Mouse (Mus musculus) left cerebral cortex, postnatal 10 days (tissue): ENCODE results near the gene Plcb1. TPM values are rescaled to one million over a fixed set of nuclear protein-coding genes. Genes with fewer than 3 reads are reported as not detected.

Source experiments
- DNase-seq, 2 experiments: peaks; one replicate each; pipeline ENCODE4 v3.0.0; 2021 to 2022; ENCODE audit warnings: low spot score in 2 of 2, mixed read lengths in 1 of 2; ENCODE audit errors: extremely low spot score in 1 of 2
- intact Hi-C: fragments of 180-260 bp; cut with DNase I; formaldehyde crosslinking; loops from one replicate; pipeline ENCODE4 v1.15.1; 2025
- total RNA-seq, 2 experiments: library from RNA; stranded (reverse); gene quantifications; 2 replicates each; pipeline ENCODE4 v1.2.3; 2021

The Plcb1 gene
- total RNA-seq, 2 experiments from 2014 or later, result 158 to 161 TPM

- DNase-seq, result no peak
Measured at GRCm38 (mm10) chr2:135214746-135215448, 429.0 kb downstream of the Plcb1 start.

GRCm38 (mm10) chr2:135219406-135219805 lies 433.5 kb downstream of the Plcb1 start:
- DNase-seq, result no peak

More at GRCm38 (mm10) chr2:135214746-135215448, 429.0 kb downstream of the Plcb1 start:
- intact Hi-C loops, result no loop called here

GRCm38 (mm10) chr2:135225604-135226025 lies 439.7 kb downstream of the Plcb1 start:
- intact Hi-C loops, result no loop called here
- no peak for DNase-seq

More at GRCm38 (mm10) chr2:135219406-135219805, 433.5 kb downstream of the Plcb1 start:
- intact Hi-C loops, result no loop called here

GRCm38 (mm10) chr2:135230262-135230661 lies 444.4 kb downstream of the Plcb1 start:
- no peak for DNase-seq
- intact Hi-C loops, result no loop called here

GRCm38 (mm10) chr2:135242662-135243316 lies 456.9 kb downstream of the Plcb1 start:
- no peak for DNase-seq
- intact Hi-C loops, result no loop called here

GRCm38 (mm10) chr2:135243764-135244163 lies 457.9 kb downstream of the Plcb1 start:
- no peak for DNase-seq
- intact Hi-C loops, result no loop called here

- no peak for DNase-seq
- intact Hi-C loops, result no loop called here
Measured at GRCm38 (mm10) chr2:135249925-135250324, 464.1 kb downstream of the Plcb1 start.

- DNase-seq, result no peak
- intact Hi-C loops, result no loop called here
Measured at GRCm38 (mm10) chr2:135251821-135252315, 466.0 kb downstream of the Plcb1 start.

- intact Hi-C loops, result no loop called here
- DNase-seq, result peak in 1 of 2 experiments; percentile 58
Measured at GRCm38 (mm10) chr2:135259136-135259535, 473.3 kb downstream of the Plcb1 start.

GRCm38 (mm10) chr2:135263943-135264342 lies 478.1 kb downstream of the Plcb1 start:
- no peak for DNase-seq
- intact Hi-C loops, result no loop called here

- DNase-seq, result no peak
- intact Hi-C loops, result no loop called here
Measured at GRCm38 (mm10) chr2:135274949-135275348, 489.1 kb downstream of the Plcb1 start.

GRCm38 (mm10) chr2:135278506-135278905 lies 492.6 kb downstream of the Plcb1 start:
- DNase-seq, result peak in 1 of 2 experiments; percentile 30
- intact Hi-C loops, result no loop called here

- no peak for DNase-seq
- intact Hi-C loops, result no loop called here
Measured at GRCm38 (mm10) chr2:135279026-135279425, 493.2 kb downstream of the Plcb1 start.

GRCm38 (mm10) chr2:135283783-135284182 lies 497.9 kb downstream of the Plcb1 start:
- no peak for DNase-seq
- intact Hi-C loops, result no loop called here

GRCm38 (mm10) chr2:135296184-135296769 lies 510.4 kb downstream of the Plcb1 start:
- no peak for DNase-seq
- intact Hi-C loops, result no loop called here

- DNase-seq, result no peak
- intact Hi-C loops, result no loop called here
Measured at GRCm38 (mm10) chr2:135300480-135300879, 514.6 kb downstream of the Plcb1 start.

GRCm38 (mm10) chr2:135302483-135302882 lies 516.6 kb downstream of the Plcb1 start:
- DNase-seq, result no peak
- intact Hi-C loops, result no loop called here

- DNase-seq, result no peak
- intact Hi-C loops, result no loop called here
Measured at GRCm38 (mm10) chr2:135305186-135305585, 519.3 kb downstream of the Plcb1 start.

- DNase-seq, result no peak
- intact Hi-C loops, result no loop called here
Measured at GRCm38 (mm10) chr2:135305736-135306471, 520.0 kb downstream of the Plcb1 start.
